Mouse (Mus musculus) monocyte, adult 2 months (primary cell): ENCODE data around the gene Gm13089.
"Not testable (repeated sequence)": the region's sequence is repeated elsewhere in the genome, so short reads cannot be mapped to it uniquely, and the experiment has no call there.

Experiments
- DNase-seq, 2 experiments: peaks; one replicate each; pipeline ENCODE4 v3.0.0; 2022; ENCODE audit warnings: low spot score in 2 of 2, low read depth in 1 of 2

Gm13089 gene

DNA sequence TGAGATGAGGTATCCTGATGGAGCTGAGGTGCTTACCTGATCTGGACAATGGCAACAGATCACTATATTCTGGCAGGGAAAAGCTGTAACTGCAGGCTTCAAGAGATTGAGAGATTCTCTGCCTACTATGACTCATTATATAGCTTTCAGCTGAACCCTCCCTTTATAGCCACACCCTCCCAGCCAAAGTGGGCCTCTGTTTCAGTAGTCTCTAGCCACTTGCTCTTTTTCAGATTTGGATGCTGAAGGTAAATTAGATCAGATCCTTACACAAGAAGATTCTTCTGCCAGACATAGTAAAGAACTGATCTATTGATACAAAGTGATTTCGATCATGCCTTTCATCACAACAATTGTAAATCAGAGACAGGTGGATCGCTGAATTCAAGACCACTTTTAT is at the start of gene Gm13089:
Gm13089 (minus strand) TSS at position 101 of the 400 bp plus-strand sequence.
- DNase-seq = no peak

DNA sequence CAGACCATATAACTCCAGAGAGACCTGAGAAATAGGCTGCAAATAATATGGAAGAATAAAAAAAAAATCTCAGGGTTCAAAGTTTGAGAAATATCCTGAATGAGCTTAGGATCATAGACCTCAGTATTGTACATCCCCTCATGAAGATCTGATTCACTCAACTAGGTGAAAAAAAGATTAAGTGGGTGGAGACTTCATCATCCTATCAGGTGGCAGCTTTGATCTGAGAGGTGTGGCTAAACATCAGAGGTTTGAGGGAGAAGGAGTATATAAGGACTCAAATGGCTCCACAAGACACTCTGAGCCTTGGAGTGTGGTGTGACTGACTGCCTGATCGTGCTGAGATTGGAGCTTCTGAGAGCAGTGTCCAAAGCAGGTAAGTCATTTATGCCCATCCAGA is 16.6 kb upstream of the Gm13089 start, which contains the start of gene Gm13078:
Gm13078 (plus strand) TSS at position 301 of the 400 bp plus-strand sequence.
- DNase-seq = no peak

DNA sequence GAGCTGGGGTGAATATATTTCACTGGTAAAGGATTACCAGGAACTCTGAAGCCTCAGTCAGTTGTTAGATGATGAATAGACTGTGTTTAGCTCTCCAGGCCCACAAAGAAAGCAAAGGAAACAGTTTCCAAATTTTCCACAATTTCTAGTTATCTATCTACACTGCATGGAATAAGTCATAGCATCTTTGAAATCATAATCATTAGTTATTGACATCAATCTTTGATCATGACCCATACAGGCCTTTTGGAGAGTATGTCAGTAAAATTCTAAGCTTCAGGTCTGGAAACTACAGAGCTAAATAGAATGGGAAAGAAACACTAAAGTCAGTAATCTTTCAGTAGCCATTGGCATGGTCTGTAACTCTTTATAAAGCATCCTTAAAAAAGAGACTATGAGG is 45.4 kb downstream of the Gm13089 start, which contains the start of gene Gm13088:
Gm13088 (minus strand) TSS at position 101 of the 400 bp plus-strand sequence.
- DNase-seq = not testable (repeated sequence)
